Mouse (Mus musculus): ENCODE data around the gene Kif6.

DNA sequence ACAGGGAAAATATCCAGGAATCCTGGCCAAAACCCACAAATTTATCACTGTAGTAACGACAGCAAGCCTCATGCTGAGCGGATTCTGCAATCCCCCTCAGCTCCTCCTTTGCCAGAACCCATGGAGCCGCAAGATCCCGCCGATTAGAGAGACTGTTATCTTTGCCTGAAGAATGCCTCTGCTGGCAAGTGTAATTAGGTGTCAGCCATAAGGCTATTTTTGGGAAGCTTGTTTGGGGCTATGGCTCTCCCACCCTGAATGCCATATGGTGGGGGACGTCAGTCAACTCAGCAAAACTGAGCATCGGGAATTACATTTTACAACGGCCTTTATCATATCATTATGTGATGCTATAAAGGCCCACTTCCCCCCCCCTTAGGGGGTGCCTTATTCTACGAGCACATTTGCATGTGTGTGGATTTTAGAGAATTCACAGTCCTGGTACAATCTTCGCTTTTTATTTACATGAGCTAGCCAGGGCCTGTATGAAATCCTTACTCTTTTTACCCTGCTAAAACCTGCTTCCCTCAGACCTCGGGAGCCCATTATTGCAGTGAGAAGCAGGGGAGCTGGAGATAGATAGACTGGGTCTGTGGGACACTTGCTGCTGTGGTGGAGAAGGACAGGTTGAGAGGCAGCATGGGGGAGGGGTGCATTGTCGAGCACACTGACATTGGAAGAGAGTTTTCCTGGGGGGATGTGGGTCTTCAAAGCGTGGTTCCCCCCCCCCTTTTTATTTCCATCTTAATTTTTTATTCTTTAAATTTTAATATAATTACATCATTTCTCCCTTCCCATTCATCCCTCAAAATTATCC lies 252.6 kb downstream of the Kif6 start:
- TF ChIP-seq ZNF384 (IDR thresholded peaks at IDR 0.05; ENCODE audit: low read depth, low read length), result no peak
- no peak for TF ChIP-seq CHD2 (IDR thresholded peaks at IDR 0.05; ENCODE audit: low read depth, low read length)
- no peak for TF ChIP-seq ZC3H11A (IDR thresholded peaks at IDR 0.05; ENCODE audit: borderline replicate concordance, low read depth, low read length)
- no peak for TF ChIP-seq HCFC1 (IDR thresholded peaks at IDR 0.05; ENCODE audit: borderline replicate concordance, insufficient read depth, low read length)

All from ES-E14 (cell line).